ENCODE assay signal across 8 mouse cellular contexts in genomic region chr7:127936216-127936884, GRCm38 (mm10). TPM values are rescaled to one million over a fixed set of nuclear protein-coding genes. Genes with fewer than 3 reads are reported as not detected.
DNase-seq lines count a peak whose midpoint lies in the region; ATAC-seq and TF ChIP-seq lines count a peak whose summit lies in the region.

No protein-coding gene starts in this region.

- no peak for DNase-seq in heart, adult 2 months
- DNase-seq in heart, adult 9 months (ENCODE audit: low spot score in 2 of 2) = no peak
- no peak for DNase-seq in forebrain, postnatal 0 days
- no peak for DNase-seq in thymus, adult 18-20 months
- no peak for DNase-seq in urinary bladder, postnatal 10 days (ENCODE audit: low spot score)

- intact Hi-C loops in heart, adult 2 months (cut with DNase I) = no loop called here

- peak overlapping the region; percentile 92 for H3K9ac ChIP-seq in heart, adult 2 months (ENCODE audit: low read depth, low read length)
- peak overlapping the region; percentile 85 for H3K9ac ChIP-seq in ES-Bruce4 (ENCODE audit: low read depth, poor library complexity, severe bottlenecking)
- H3K9ac ChIP-seq in forebrain, postnatal 0 days = peak overlapping the region; percentile 93
- H3K9ac ChIP-seq in liver, embryonic 16.5 days (ENCODE audit: low read depth, low read length) = peak overlapping the region; percentile 80

- peak overlapping the region; percentile 85 for H3K4me3 ChIP-seq in heart, adult 2 months
- peak overlapping the region; percentile 81 for H3K4me3 ChIP-seq in ES-Bruce4 (ENCODE audit: low read depth, low read length)
- H3K4me3 ChIP-seq in forebrain, postnatal 0 days (ENCODE audit: low read depth, low read length) = peak overlapping the region; percentile 77
- H3K4me3 ChIP-seq in liver, embryonic 16.5 days (ENCODE audit: low read depth, low read length) = peak overlapping the region; percentile 74

- H3K4me1 ChIP-seq in heart, adult 2 months (ENCODE audit: control insufficient read depth, insufficient read depth, low read length) = no peaks in the 10 kb centered on the region; the same call in 1 of the 2 replicates
- peaks cover 2% of the 10 kb centered on the region for H3K4me1 ChIP-seq in ES-Bruce4 (ENCODE audit: control insufficient read depth, insufficient read depth, low read length)
- H3K4me1 ChIP-seq in forebrain, postnatal 0 days (ENCODE audit: insufficient read depth) = 0 out of 2 replicates have a peak, but pooled peaks cover 3% of the 10 kb centered on the region
- peaks cover 17% of the 10 kb centered on the region for H3K4me1 ChIP-seq in liver, embryonic 16.5 days (ENCODE audit: control insufficient read depth, low read depth, low read length)

- 59% methylated on average over 18 of the region's 18 CpGs for WGBS in heart, adult 2 months
- 55% methylated on average over 18 of the region's 18 CpGs for WGBS in forebrain, postnatal 0 days
- 56% methylated on average over 18 of the region's 18 CpGs for WGBS in liver, embryonic 16.5 days (ENCODE audit: insufficient replicate concordance)

- H3K4me2 ChIP-seq in forebrain, postnatal 0 days (ENCODE audit: low read depth) = peak overlapping the region; percentile 90
- peak overlapping the region; percentile 99 for H3K4me2 ChIP-seq in liver, embryonic 16.5 days (ENCODE audit: low read depth, low read length)

- H3K27ac ChIP-seq in heart, adult 2 months = peak overlapping the region; percentile 71; the same call in 1 of the 2 replicates
- no peak overlapping the region for H3K27ac ChIP-seq in ES-Bruce4 (ENCODE audit: insufficient read depth, low read length)
- H3K27ac ChIP-seq in forebrain, postnatal 0 days (ENCODE audit: low read depth, low read length) = peak overlapping the region; percentile 89
- H3K27ac ChIP-seq in liver, embryonic 16.5 days (ENCODE audit: low read length) = no peak overlapping the region

- no peak for TF ChIP-seq CTCF in heart, adult 2 months (IDR thresholded peaks at IDR 0.05)
- no peak for TF ChIP-seq CTCF in ES-Bruce4 (IDR thresholded peaks at IDR 0.05; ENCODE audit: low read depth, low read length)
- no peak for TF ChIP-seq CTCF in forebrain, postnatal 0 days (IDR thresholded peaks at IDR 0.05; ENCODE audit: low read depth)

- no peak for ATAC-seq in forebrain, postnatal 0 days
- ATAC-seq in liver, embryonic 16.5 days (ENCODE audit: low read depth) = no peak
- no peak for ATAC-seq in CD4-positive, CD25-positive, alpha-beta regulatory T cell, adult 4 months

- H3K36me3 ChIP-seq in heart, adult 2 months (ENCODE audit: control insufficient read depth, insufficient read depth, low read length) = no peaks in the 10 kb centered on the region
- no peaks in the 10 kb centered on the region for H3K36me3 ChIP-seq in ES-Bruce4 (ENCODE audit: control insufficient read depth, insufficient read depth, low read length, poor library complexity, severe bottlenecking)
- H3K36me3 ChIP-seq in forebrain, postnatal 0 days (ENCODE audit: insufficient read depth) = no peaks in the 10 kb centered on the region
- H3K36me3 ChIP-seq in liver, embryonic 16.5 days (ENCODE audit: control insufficient read depth, insufficient read depth) = no peaks in the 10 kb centered on the region

- H3K9me3 ChIP-seq in ES-Bruce4 (replicated peaks; ENCODE audit: control insufficient read depth, insufficient read depth, low read length, poor library complexity, severe bottlenecking) = no peaks in the 10 kb centered on the region
- no peaks in the 10 kb centered on the region for H3K9me3 ChIP-seq in forebrain, postnatal 0 days (ENCODE audit: low read length)
- no peaks in the 10 kb centered on the region for H3K9me3 ChIP-seq in liver, embryonic 16.5 days (replicated peaks; ENCODE audit: control insufficient read depth, low read length)

- TF ChIP-seq POLR2A in heart, adult 2 months (IDR thresholded peaks at IDR 0.05; ENCODE audit: insufficient read depth, low read depth, low read length) = no peak
- no peak for TF ChIP-seq POLR2A in ES-Bruce4 (IDR thresholded peaks at IDR 0.05; ENCODE audit: insufficient read depth, low read length)

- no peak for TF ChIP-seq EP300 in heart, adult 2 months (IDR thresholded peaks at IDR 0.05; ENCODE audit: insufficient read depth, low read depth, low read length)
- TF ChIP-seq EP300 in ES-Bruce4 (IDR thresholded peaks at IDR 0.05; ENCODE audit: insufficient read depth, low read depth, low read length) = no peak

- no peaks in the 10 kb centered on the region for H3K79me2 ChIP-seq in heart, adult 2 months (replicated peaks; ENCODE audit: control insufficient read depth, insufficient read depth, low read length)

- no peaks in the 10 kb centered on the region for H3K27me3 ChIP-seq in heart, adult 2 months (ENCODE audit: control insufficient read depth, insufficient read depth, low read length)
- H3K27me3 ChIP-seq in ES-Bruce4 (ENCODE audit: control insufficient read depth, insufficient read depth, low read length, poor library complexity, severe bottlenecking) = no peaks in the 10 kb centered on the region
- H3K27me3 ChIP-seq in forebrain, postnatal 0 days (ENCODE audit: insufficient read depth, low read length) = no peaks in the 10 kb centered on the region
- H3K27me3 ChIP-seq in liver, embryonic 16.5 days (ENCODE audit: control insufficient read depth, insufficient read depth, low read depth, low read length) = no peaks in the 10 kb centered on the region

RNA-seq across cellular contexts. Expression of gene Prss8, which starts 6.4 kb away (rescaled TPM):
- not detected for total RNA-seq in heart, adult 2 months (2021)
- polyA plus RNA-seq in heart, adult 2 months (2012; rRNA removed) = 1.1 TPM in 1 of 2 replicates, not detected in the other
- 73.0 and 74.5 TPM in 2 replicates for polyA plus RNA-seq in ES-Bruce4 (2011; ENCODE audit: insufficient read depth, insufficient read length, low read depth, missing spikeins)
- 0.38 and 1.1 TPM in 2 replicates for total RNA-seq in forebrain, postnatal 0 days (2014; rRNA removed)
- polyA plus RNA-seq in forebrain, postnatal 0 days (2015; fragmentation: Nextera tagmentation; extraction: Ambion mirVana) = 0.92 and 1.5 TPM in 2 replicates
- polyA plus RNA-seq in liver, embryonic 16.5 days (2015; fragmentation: Nextera tagmentation; extraction: Ambion mirVana) = 14.8 and 18.5 TPM in 2 replicates
- not detected for polyA plus RNA-seq in CD4-positive, CD25-positive, alpha-beta regulatory T cell, adult 4 months (2017; shearing (Covaris generic))

RNA-seq across cellular contexts. Expression of gene Prss36, which starts 10.2 kb away (rescaled TPM):
- 1 to 10 TPM; 6.0 to 9.7 TPM for total RNA-seq in heart, adult 2 months (2021)
- 21.4 and 23.1 TPM in 2 replicates for polyA plus RNA-seq in heart, adult 2 months (2012; rRNA removed)
- polyA plus RNA-seq in ES-Bruce4 (2011; ENCODE audit: insufficient read depth, insufficient read length, low read depth, missing spikeins) = 21.2 and 22.4 TPM in 2 replicates
- 6.4 and 18.4 TPM in 2 replicates for total RNA-seq in forebrain, postnatal 0 days (2014; rRNA removed)
- polyA plus RNA-seq in forebrain, postnatal 0 days (2015; fragmentation: Nextera tagmentation; extraction: Ambion mirVana) = 15.6 and 18.3 TPM in 2 replicates
- polyA plus RNA-seq in liver, embryonic 16.5 days (2015; fragmentation: Nextera tagmentation; extraction: Ambion mirVana) = 2.9 and 3.0 TPM in 2 replicates
- 1 to 10 TPM; 2.5 to 4.3 TPM for polyA plus RNA-seq in CD4-positive, CD25-positive, alpha-beta regulatory T cell, adult 4 months (2017; shearing (Covaris generic))

RNA-seq across cellular contexts. Expression of gene Kat8, which starts 24.0 kb away (rescaled TPM):
- 10 to 100 TPM; 13.8 to 14.6 TPM for total RNA-seq in heart, adult 2 months (2021)
- polyA plus RNA-seq in heart, adult 2 months (2012; rRNA removed) = 10.1 and 16.9 TPM in 2 replicates
- 43.2 and 47.1 TPM in 2 replicates for polyA plus RNA-seq in ES-Bruce4 (2011; ENCODE audit: insufficient read depth, insufficient read length, low read depth, missing spikeins)
- total RNA-seq in forebrain, postnatal 0 days (2014; rRNA removed) = 30.6 and 41.1 TPM in 2 replicates
- 34.8 and 37.0 TPM in 2 replicates for polyA plus RNA-seq in forebrain, postnatal 0 days (2015; fragmentation: Nextera tagmentation; extraction: Ambion mirVana)
- 12.9 and 13.3 TPM in 2 replicates for polyA plus RNA-seq in liver, embryonic 16.5 days (2015; fragmentation: Nextera tagmentation; extraction: Ambion mirVana)
- polyA plus RNA-seq in CD4-positive, CD25-positive, alpha-beta regulatory T cell, adult 4 months (2017; shearing (Covaris generic)) = 10 to 100 TPM; 39.8 to 41.9 TPM

RNA-seq across cellular contexts. Expression of gene Fus, which starts 30.9 kb away (rescaled TPM):
- 100 to 1,000 TPM; 151 to 181 TPM for total RNA-seq in heart, adult 2 months (2021)
- 222 and 261 TPM in 2 replicates for polyA plus RNA-seq in heart, adult 2 months (2012; rRNA removed)
- polyA plus RNA-seq in ES-Bruce4 (2011; ENCODE audit: insufficient read depth, insufficient read length, low read depth, missing spikeins) = 1,572 and 1,655 TPM in 2 replicates
- 30.2 and 51.0 TPM in 2 replicates for total RNA-seq in forebrain, postnatal 0 days (2014; rRNA removed)
- 221 and 323 TPM in 2 replicates for polyA plus RNA-seq in forebrain, postnatal 0 days (2015; fragmentation: Nextera tagmentation; extraction: Ambion mirVana)
- 86.5 and 92.3 TPM in 2 replicates for polyA plus RNA-seq in liver, embryonic 16.5 days (2015; fragmentation: Nextera tagmentation; extraction: Ambion mirVana)
- 10 to 100 TPM; 59.4 to 88.7 TPM for polyA plus RNA-seq in CD4-positive, CD25-positive, alpha-beta regulatory T cell, adult 4 months (2017; shearing (Covaris generic))

RNA-seq across cellular contexts. Expression of gene Bckdk, which starts 32.5 kb away (rescaled TPM):
- 100 to 1,000 TPM; 104 to 131 TPM for total RNA-seq in heart, adult 2 months (2021)
- polyA plus RNA-seq in heart, adult 2 months (2012; rRNA removed) = 165 and 210 TPM in 2 replicates
- polyA plus RNA-seq in ES-Bruce4 (2011; ENCODE audit: insufficient read depth, insufficient read length, low read depth, missing spikeins) = 77.3 and 81.1 TPM in 2 replicates
- 43.0 and 56.2 TPM in 2 replicates for total RNA-seq in forebrain, postnatal 0 days (2014; rRNA removed)
- polyA plus RNA-seq in forebrain, postnatal 0 days (2015; fragmentation: Nextera tagmentation; extraction: Ambion mirVana) = 66.8 and 69.3 TPM in 2 replicates
- 45.9 and 51.1 TPM in 2 replicates for polyA plus RNA-seq in liver, embryonic 16.5 days (2015; fragmentation: Nextera tagmentation; extraction: Ambion mirVana)
- polyA plus RNA-seq in CD4-positive, CD25-positive, alpha-beta regulatory T cell, adult 4 months (2017; shearing (Covaris generic)) = 100 to 1,000 TPM in 1 of 2 experiments, 10 to 100 TPM in 1; 59.0 to 108 TPM

Comparison
In these comparisons a context has a peak if more than half of its experiments do, and no peak if none do; other contexts are left out.
1. H3K27ac ChIP-seq: peak in heart, adult 2 months (single experiment) and forebrain, postnatal 0 days (single experiment); none in ES-Bruce4 (single experiment) and liver, embryonic 16.5 days (single experiment).
2. Peak in every context shown above with its lines, with median percentiles within 50 percentile points of each other: H3K4me3 ChIP-seq and H3K9ac ChIP-seq.